Mouse (Mus musculus): Measurements from ENCODE around the gene Lnx1.

- TF ChIP-seq CTCF (IDR thresholded peaks at IDR 0.05; ENCODE audit: low read depth) (no peak), EP300 (IDR thresholded peaks at IDR 0.05; ENCODE audit: low read depth) (no peak)
These were observed 101.5 kb downstream of the Lnx1 start for GRCm38 (mm10) chr5:74601171-74601570.
